Mouse (Mus musculus) layer of hippocampus, postnatal 10 days (tissue): ENCODE results near the gene Eif4e3. TPM values are rescaled to one million over a fixed set of nuclear protein-coding genes. Genes with fewer than 3 reads are reported as not detected.

ENCODE experiments used
- DNase-seq, 2 experiments: peaks; one replicate each; pipeline ENCODE4 v3.0.0; 2021; ENCODE audit warnings: low spot score in 2 of 2
- total RNA-seq, 2 experiments: library from RNA; stranded (reverse); gene quantifications; 2 replicates each; pipeline ENCODE4 v1.2.3; 2021

Gene Eif4e3
- total RNA-seq, 2 experiments from 2014 or later: 18.4 to 20.3 TPM

DNA sequence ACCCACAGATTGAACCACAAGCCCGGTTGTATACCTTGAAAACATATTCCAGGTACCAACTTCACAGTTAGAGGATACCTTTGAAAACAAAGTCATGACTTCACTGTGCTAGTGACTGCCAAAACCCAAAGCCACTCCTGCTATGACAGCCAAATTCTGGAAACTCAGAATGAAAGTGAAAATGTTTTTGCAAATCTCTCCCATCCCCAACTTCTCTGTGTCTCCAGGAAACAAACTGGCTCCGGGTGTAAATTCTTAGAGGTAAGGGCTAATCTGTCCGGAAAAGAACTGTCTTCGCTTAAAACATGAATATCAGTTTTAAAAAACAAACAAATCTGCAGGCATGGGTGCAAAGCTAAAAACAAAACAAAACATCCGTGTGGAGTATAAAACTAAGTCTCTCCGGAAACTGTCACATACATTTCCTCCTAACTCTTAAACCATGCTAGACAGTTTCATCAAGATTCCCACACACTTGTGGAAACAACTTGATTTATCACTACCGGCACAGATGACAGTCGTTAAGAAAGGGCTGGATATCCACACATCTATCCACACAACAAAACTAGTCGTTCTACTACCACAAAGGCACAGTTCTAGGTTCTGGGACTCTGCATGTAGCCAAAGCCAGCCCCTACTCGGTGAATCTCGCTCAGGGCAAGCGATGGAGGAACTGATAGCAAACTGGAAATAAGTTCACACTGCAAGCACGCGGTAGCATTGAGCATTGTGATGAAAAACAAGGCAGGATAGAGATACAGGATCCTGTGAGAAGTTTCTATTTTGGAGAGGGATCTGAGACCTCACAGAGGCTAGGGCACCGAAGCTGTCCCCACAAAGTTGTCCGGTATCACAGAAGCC, 884 bp downstream of the Eif4e3 start:
- no peak for DNase-seq

DNA sequence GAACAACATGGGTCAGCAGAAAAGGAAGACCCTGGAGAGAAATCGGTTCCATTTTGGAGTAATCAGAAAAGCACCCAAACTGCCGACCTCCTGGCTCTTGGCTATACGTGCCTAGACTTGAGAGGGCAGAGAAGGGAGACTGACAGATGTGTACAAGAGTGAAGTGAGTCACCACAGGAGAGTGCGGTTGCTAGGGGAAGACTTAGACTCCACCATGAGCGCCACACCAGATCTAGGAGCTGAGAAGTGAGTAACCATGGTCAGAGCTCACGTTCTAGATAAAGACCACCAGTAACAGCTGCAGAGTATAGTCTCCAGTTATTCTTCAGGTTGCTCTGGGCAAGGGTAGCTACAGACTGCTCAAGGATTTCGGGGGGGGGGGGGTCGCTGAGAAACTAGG, 3.3 kb downstream of the Eif4e3 start:
- no peak for DNase-seq

DNA sequence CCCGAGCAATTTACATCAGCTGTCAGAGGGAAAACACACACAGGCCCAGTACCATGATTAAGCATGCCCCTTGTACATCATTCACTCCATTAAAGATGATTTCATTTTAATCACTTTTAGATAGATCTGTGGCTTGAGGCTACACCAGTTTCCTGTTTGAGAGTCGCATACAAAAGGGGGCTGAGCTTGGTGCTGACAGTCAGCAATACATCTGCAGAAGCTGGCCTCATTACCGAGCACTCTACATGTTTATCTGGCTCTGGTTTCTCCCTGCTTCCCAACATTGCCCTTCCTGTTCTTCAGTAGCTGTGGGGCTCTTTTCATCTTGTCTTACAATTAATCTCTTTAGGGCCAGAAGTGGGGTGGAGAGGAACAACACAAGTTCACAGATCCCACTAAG, 6.1 kb downstream of the Eif4e3 start:
- DNase-seq: no peak

DNA sequence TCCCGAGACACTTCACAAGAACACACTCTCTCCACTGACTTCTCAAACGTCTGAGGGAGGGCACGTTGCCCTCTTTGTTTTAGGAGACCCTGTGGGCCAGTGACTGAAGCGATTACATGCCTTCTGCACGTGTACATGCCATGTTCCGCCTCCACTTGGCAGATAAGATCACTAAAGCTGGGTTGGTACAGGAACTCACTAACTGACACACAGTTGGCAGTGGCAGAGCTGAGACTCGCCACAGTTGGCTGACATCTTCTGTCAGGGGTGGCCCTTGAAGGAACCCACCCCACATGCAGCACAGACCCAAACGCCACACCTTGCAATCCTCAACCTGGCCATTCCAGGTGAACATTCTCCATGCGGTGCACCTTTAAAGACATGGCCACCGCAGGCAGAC, 8.0 kb downstream of the Eif4e3 start:
- DNase-seq: no peak

DNA sequence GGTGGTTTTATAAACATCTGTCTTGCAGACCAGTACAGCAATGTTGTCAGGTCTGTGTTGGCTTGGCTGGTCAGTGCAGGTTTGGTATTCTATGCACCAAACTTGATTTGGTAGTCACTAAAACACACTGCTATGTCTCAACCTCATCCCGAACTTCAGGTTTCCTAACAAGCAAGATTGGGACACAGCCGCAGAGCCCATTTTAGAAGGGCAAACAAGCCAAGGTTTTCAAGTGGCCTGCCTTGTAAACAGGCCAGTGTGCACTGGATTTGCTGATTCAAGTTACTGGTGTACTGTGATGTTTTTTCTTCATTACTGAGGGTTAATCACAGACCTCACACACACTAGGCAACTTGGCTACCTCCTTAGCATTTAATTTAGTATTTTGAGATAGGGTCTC, 10.5 kb downstream of the Eif4e3 start:
- DNase-seq: no peak

DNA sequence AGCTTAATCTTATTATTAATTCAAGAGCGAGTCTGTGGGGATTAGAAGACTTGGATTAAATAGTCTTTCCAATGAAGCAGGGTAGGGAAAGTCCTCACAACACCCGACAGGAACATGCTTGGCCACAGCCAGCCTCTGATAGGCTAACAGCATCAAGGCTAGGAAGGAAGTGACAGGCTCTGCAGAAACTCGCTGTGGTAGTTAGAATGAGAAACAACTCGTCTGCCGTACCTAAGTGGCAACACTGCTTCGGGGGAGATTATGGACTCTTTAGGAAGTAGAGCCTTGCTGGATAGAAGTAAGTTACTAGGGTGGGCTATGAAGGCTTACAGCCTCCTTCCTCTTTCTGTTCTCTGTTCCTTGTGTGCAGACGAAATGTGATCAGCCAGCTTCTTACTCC, 11.1 kb downstream of the Eif4e3 start:
- DNase-seq: no peak

DNA sequence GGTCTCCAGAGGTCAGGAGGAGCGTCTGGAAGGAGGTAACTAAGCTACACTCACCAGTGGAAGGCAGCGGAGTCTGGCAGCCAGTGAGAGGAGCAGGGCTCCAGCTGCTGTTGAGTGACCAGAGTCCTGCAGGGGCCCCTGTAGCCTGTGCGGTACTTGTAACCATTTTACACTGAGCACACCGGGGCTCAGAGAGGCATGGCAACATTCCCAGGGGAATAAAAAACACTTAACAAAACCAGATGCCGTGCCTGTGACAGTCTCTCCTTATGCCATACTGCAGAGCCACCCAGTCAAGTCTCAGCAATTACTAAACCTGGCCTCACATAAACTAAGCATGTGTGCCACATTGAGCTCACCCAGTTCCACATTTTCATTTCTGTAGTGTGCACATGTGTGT, 12.2 kb downstream of the Eif4e3 start:
- no peak for DNase-seq

DNA sequence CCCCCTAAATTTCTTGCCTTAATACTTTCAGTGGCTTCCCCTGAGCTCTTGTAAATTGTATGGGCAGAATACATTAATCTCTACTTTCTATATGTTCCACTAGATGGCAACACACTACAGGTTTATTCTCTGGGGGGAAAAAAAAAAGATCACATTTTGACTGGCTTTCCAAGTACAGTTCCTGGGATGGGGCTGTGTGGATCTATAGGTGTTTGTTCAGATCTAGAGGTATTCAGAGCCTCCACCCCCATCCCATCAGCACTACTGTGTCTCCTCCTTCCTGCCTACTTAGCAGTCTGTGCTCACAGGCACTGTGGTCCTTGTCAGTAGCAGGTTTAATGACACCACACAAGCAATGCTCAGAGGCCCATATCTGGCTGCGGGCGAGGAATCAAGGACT, 14.2 kb downstream of the Eif4e3 start:
- DNase-seq: no peak

DNA sequence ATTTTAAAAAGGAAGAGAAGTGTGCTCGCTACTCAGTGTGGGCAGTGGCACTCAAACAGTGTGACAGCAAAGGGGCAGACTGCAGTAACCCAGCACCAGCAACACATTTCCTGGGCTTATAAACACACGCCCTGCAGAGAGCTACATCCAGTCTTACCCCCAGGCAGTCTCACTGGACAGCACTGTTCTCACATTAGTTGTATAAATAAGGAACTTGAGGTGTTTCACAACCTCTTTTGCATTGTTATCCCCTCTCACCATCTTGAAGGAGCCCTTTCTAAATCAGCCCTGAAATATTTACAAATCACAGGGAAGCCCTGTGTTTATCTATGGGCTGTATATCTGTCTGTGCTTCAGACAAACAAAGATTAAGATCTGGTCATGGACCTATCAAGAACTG, 17.3 kb downstream of the Eif4e3 start:
- no peak for DNase-seq

DNA sequence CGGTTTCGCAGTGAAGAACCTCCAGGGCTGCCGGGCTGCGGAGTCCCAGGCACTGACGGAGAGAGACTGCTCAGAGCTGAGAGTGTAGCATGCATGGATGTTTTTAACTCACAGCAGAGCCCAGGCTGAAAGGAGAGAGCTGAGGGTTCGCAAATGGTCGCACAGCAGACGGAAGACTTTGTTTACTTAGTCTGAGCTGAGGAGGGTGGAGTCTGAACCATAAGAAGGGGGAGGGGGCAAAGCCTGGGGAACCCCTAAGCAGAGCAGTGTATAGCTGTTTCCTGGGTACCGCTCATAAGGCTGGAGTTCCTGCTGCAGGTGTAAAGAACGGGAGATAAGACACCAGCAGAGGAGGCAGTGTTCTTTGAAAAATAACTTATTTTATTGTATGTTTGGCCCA, 20.2 kb downstream of the Eif4e3 start:
- no peak for DNase-seq

DNA sequence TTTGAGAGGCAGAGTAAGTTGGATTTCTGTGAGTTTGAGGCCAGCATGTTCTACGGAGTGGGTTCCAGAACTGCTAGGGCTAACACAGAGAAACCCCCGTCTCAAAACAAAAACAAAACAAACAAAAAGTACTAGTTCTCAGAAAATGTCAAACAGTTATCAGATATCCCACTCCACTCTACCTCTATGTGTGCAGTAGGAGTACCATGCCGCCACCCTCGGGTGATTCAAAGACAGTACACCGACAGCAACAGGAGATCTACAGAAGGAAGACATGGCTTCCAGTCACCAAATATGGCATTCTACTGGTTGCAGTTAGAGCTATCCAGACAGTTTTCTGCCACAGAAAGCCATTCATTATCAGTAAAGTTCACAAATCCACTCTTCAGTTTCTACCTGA, 21.7 kb downstream of the Eif4e3 start:
- DNase-seq: no peak

DNA sequence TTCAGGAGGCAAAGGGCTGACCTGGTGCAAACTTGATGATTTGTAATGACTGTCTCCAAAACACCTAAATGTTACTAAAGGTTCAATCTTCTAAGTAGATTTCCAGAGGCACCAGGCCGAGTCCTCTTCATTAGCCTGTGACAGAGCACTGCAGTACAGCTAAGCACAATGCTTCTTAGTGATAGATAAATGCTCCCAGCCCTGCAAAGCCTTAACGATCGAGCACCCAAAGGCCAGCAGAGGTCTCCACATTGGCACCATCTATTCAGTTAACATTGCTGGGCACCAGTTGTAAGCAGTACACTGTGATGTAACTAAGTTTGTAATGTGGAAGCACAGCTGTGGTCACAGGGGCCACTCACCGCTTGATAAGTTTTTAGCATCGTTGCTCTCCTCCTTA, 22.2 kb downstream of the Eif4e3 start:
- no peak for DNase-seq

DNA sequence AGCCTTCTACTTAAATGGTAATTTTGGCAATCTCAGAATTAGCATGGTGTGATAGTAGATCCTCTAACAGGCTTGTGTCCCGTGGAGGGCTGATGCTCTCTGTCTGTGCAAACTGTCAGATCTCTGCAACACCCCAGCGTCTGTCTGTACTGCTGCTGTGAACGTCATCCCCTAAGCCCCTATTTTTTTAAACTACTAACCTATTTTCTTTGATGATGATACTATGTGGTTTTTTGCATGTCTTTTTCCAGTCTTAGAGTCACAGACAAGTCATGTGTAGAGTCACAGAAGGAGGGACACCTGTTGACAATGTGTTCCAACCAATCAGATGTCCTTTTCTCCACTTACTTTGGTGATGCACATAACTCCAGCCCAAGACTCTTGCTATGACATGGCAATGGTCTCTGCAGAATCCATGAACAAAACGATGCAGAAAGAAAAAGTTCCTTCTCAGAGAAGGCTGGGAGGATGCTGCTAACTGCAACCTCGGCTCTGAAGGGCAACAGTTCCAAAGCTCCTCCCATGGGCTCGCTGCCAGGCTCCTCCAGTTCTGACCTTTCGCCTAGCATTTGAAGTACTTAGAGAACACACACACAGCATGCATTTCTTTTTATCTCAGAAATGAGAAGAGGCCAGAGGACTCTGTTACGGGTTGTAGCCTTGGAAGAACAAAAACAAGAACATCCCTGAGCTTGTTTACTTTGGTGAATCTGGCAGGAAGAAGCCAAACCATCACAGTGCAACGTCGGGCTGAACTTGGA, 23.0 kb downstream of the Eif4e3 start:
- DNase-seq: no peak

DNA sequence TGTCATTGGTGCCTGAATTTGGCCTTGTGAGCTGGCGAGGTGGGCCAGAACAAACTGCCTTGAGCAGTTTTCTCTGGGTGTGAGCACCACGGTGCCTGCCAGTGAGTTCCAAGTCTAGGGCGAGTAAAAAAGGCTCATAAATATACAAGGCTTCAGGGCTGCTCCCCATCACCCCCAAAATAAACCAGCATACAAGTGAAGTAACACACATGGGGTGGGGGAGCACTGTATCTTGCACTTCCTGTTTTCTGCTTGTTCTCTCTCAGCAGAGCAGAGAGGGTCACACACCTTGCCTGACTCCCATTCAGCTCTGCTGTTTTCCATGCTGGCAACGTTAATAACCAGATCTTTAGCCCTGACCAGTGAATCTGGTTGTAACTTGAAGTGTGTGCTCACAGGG, 29.1 kb downstream of the Eif4e3 start:
- no peak for DNase-seq

DNA sequence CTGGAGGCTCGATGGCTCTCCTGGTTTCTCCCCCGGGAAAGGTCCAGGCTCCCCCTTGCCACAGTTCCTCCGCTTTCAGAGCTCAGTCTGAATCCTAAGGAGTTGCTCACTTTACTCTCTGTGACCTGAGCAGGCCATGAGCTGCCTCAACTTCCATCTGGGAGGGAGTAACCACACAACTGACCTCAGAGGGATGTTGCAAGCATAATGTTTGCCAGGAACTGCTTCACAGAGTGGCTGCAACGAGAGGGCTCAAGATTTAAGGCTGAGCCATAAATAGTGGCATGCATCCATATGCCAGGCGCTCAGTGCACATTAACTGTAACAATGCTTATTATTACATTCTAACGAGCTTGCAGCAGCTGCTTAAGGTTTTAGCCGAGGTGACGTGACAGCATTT, 29.8 kb downstream of the Eif4e3 start:
- DNase-seq: no peak

DNA sequence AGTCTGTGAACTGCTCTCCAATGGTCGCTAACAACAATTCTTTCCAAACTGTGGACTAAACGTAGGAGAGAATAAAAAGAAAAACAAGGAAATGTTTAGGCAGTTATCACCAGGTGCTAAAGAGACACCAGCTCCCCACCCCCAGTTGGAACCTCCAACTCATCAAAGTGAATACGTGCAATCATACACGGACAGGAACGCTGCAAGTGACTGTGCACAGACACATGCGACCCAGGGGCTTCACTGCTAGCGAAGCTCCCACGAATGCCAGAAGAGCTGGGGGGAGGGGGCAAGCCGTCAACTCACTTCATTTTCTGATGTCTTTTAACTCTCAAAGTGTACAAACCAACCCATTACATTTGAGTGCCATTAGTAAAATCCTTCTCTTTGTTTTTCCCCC, 30.4 kb downstream of the Eif4e3 start:
- no peak for DNase-seq

DNA sequence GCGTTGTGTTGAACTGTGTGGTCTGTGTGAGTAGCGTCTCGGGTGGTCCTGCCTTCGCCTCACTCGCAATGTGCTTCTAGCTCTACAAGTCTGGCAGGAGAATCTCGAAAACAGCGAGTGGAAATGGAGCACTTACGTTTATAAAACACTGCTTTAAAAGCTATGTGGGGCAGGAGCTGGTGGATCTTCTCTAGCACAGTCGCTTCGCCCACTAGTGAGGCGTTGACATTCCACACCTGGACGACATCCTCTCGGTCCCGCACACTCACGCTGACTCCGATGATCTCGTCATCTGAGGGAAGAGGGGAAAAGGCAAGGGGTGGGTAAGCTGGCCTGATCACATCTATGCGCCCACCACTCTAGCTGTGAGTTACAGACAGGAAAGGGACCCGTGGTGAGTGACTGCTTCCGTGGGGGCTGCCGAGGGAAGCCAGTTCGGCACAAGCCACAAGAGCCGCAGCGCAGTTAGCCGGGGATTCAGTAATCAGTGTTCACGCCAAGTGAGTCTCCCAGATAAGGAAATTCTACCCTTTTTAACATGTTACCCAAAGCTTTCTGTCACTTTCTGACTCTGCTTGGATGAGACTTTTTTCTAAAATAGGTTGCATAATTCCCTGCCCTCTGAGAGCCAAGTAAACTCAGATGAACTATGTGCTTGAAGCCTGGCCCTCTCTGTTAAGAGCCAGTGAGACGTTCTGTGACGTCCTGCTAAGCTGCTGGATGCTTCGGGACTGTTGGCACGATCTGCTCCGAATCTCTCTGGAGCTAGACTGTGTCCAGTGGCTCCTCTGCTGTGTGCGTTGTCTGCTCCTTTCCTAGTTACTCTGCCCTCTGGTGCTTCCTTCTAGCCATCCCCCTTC, 34.2 kb downstream of the Eif4e3 start:
- no peak for DNase-seq

DNA sequence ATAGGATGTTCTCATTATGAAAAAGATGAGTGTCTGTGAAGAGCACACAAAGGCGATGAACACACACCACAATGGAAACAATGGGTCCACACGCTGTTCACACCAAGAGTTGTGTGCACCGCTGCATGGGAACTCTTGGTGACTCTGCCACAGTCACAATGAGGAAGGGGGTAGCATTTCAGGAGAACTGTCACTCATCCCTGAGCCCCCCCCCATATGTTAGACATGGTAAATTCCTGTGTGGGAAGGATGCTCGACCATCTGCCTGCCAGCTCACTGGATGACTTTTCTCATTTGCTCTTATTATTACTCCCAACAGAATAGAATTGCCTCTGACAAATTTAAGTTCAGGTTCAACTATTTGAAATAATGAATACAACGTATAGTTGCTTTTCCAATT, 34.9 kb downstream of the Eif4e3 start:
- DNase-seq: no peak

DNA sequence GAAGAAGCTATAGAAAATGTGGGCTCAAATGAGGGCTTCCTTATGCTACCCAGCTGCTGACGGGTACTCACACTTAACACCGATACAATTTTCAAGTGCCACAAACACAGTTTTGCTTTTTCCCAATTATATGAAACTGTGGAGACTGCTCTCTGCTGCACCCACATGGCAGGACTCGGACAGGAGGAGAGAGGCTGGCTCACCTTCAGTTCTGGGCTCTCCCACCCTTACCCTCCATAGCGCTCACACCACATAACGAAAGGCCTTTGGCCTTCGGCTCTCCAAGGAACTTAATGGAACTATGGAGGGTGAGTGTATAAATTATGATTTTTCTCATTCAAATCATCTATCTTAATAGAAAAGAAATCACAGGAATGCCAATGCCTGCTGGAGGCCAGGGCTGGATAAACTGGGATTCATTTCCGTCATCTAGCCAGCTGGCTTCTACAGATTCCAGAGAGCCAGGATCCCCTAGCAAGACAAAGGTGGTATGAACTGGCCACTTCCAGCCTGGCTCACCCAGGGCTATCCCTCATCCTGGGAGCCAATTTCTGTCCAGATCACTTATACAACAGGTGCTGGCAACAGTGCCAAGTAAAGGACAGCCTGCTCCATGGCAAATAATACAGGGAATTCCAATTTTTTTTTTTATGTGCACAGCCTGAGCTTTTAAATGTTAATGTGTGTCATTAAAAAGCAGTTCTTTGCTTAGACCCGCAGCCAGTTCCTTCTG, 36.7 kb downstream of the Eif4e3 start:
- no peak for DNase-seq

DNA sequence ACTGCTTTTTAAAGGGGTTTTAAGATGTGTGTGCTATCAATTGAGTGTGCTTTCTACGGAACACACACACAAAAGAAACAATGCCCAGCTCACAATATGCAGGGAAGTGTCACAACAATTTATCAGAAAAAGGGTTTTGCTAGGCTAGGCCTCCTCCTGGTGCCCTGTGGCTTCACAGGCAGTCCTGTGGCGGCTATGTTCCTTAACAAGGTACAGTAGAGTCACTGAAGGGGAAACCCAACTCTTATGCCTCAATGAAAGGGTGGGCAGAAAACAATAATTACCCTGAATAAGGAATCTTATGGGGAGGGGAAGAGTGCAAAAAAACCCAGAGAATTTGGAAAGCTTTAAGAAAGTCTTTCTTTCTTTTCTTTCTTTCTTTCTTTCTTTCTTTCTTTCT, 40.2 kb downstream of the Eif4e3 start:
- DNase-seq: no peak

DNA sequence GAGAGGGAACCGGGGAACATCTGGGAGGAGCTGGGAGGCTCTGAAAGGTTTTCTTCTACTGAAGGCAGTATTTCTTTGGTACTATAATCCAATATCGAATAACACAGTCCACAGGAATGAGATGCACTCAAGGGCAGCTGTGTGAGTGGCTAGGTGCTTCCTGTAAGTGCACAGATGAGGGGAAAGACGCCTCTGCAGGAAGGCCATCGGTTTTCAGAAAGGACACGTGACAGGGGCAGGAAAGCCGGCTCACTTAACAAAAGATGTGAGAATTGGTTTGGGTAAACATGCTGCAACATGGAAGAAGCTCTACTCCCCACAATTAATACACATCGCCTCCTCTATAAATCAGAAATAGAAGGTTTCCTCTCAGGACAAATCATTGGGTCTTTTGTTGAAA, 40.8 kb downstream of the Eif4e3 start:
- DNase-seq: no peak
